Mouse (Mus musculus): Measurements from ENCODE around the gene Ralgapa1.
"Not testable (repeated sequence)": the region's sequence is repeated elsewhere in the genome, so short reads cannot be mapped to it uniquely, and the experiment has no call there.

- TF ChIP-seq CTCF (IDR thresholded peaks at IDR 0.05 in 2 of 3, conservative IDR thresholded peaks at IDR 0.05 in 1 of 3; ENCODE audit: control insufficient read depth in 1 of 3, insufficient read depth in 1 of 3, low read depth in 2 of 3, low read length in 3 of 3, poor library complexity in 1 of 3, severe bottlenecking in 1 of 3); E2F4 (IDR thresholded peaks at IDR 0.05; ENCODE audit: borderline replicate concordance, low read depth, low read length); GABPA (IDR thresholded peaks at IDR 0.05; ENCODE audit: low read depth, low read length); ZKSCAN1 (IDR thresholded peaks at IDR 0.05; ENCODE audit: low read depth, low read length); EP300 (IDR thresholded peaks at IDR 0.05; ENCODE audit: low read depth in 1 of 2, low read length in 2 of 2); NELFE (IDR thresholded peaks at IDR 0.05; ENCODE audit: low read depth, low read length); SIN3A (IDR thresholded peaks at IDR 0.05; ENCODE audit: low read length); POLR2A (IDR thresholded peaks at IDR 0.05; ENCODE audit: control insufficient read depth in 1 of 2, insufficient read depth in 1 of 2, low read depth in 1 of 2, low read length in 2 of 2, poor library complexity in 1 of 2): not testable (repeated sequence)
Measured at GRCm38 (mm10) chr12:55663194-55663593, 157.8 kb downstream of the Ralgapa1 start.
